Mouse (Mus musculus) thymus, adult 18-20 months (tissue): ENCODE measurements around the gene Insm2.

Experiments
- DNase-seq, 2 experiments: peaks; one replicate each; pipeline ENCODE4 v3.0.0; 2022; ENCODE audit warnings: mixed read lengths in 2 of 2

The Insm2 gene

DNA sequence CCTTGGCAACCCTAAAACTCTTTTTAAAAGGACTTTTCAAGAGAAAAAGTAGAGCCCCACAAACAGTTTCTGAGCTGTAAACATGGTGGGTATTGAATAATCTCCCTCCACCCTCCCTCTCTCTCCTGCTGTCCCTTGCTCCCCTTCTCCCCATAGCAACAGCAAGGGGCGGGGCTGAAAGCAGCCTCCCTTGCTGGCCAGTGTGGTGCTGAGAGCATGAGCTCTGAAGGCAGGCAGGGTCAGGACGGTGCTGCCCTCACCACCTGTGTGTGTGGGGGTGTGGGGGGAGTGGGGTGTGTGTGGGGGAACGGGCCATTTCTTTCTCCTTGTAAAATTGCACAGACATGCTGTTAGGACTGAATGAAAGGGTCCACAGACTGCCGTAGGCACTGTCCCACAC, 8.7 kb downstream of the Insm2 start:
- DNase-seq, result no peak

DNA sequence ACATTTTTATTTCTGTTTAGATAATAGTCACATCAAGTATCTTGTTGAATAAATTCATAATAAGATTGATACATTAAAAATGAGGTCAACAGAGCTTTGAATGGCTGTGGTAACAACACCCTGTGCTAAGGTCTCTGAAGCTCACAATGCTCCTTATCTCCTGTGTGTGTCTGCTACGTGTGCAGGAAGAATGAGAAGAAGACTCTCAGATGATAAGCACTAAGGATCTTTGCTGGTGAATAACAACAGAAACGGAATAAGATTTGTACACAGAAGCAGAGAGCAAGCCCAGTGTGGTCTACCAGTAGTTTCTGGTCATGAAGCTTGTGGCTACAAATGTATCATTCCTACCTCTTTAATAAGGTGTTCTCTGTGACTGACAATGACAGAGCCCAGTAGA, 11.6 kb downstream of the Insm2 start:
- no peak for DNase-seq

DNA sequence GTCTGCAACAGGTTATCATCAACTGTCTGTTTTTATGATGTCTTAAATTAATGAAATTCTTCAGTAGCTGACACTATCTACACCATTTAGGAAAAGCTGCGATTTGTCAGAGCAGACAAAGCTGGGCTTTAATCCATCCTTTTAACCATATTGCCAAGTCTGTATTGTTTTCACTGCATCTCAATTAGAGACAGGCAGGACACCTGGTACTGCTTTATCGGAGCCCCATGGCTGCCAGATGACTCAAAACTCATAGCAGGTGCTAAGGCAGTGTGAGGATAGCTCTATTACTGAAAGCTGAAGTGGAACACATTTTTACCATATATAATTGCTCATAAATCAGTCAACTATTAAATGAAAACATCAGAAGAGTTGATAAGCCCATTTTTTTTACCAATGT, 21.1 kb downstream of the Insm2 start:
- DNase-seq, result no peak

DNA sequence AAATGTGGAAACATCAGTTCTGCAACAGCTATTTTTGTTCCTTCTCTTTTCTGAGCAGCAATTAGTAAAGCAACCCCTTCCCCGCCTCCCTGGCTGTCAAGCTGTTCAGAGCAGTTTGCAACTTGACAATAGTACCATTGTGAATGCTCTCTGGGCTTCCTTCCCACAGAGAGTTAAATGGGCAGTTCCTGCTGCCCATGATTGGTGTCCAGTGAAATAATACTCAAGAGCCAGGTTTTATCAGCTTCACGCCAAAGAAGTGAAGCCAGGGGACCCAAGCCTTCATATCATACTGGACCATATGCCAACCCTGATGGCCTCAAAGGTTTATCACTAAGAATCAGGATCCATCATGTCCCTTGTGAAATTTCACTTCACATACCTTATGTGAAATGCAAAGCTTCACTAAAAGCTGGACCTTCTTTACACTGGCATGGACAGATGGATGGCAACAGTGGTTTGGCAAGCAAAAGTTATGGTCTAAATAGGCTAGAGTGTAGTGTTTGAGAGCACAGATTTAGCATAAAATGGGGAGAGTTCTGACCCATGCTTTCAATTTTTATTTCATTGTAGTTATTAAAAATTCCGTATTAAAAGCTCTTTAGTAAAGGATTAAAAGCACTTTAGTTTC, 23.5 kb downstream of the Insm2 start:
- DNase-seq, result no peak

DNA sequence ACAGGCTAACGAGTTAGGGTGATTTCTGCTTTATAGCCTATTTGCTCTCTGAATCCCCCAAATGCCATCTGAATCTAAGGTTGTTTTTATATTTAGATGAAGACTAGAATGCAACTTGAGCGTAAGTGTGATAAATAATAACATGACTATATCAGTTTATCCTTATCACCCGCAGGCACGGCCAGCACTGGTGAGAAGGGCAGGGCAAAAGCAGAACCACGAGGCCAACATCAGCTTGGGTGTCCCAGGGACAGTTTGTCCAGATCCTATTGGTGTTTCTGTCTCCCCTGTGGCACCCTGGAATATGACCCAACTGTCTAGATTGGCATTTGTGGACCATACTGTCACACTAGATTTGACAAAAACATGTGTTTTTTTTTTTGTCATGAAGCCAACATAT, 24.0 kb downstream of the Insm2 start:
- DNase-seq, result no peak

DNA sequence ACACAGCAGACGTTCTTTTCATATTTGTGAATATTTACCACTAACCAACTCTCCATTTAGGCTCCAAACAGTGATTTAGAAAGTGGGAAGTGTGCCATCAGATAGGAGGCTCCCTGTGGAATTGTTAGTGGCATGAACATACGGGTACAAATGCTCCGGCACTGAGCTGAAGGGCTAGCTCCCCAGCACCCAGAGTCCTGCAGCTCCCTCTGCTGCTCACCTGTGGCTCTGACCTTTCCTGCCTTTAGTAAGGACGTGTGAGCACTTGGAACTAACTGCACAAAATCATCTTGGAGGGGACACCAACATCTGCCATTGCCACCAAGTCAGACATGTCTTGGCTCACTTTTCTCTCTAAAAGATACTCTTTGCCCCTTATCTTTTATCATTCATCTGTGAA, 27.5 kb downstream of the Insm2 start:
- DNase-seq, result no peak

DNA sequence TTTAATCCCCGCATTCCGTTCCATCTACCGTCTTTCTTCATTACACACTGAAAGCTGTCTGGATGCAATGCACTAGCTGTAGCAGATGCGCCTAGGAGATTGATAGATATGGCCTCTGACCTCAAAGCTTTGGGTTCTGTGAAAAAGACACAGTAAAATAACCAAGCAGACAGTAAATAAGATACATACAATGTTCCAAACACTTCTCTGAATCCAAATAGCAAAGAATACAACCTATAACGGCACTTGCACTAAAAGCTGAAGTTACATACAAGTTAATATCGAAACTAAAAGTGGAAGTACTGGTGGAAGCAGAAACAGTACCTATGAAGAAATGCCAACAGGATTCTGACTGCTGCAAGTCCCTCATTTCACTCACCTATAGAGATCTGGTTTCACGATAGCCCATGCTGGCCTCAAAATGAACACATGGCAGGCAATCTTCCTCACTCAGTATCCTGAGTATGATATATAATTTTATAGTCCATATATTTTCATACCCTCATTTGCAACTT, 48.8 kb downstream of the Insm2 start:
- no peak for DNase-seq
